Mouse (Mus musculus) cerebellum, adult 18-20 months (tissue): ENCODE measurements at regions not wholly inside any gene's neighbourhood (a gene's known extent, or its start where the extent isn't known, plus 50 kb on each side); places are given as distances from the start of the nearest gene placed in this dataset.

Experiments used
- DNase-seq, 2 experiments: peaks; one replicate each; pipeline ENCODE4 v3.0.0; 2021

GRCm38 (mm10) chr6:100379792-100380191 lies 92.5 kb upstream of the Rybp start:
- no peak for DNase-seq

- DNase-seq = no peak
These were observed 91.2 kb upstream of the Rybp start for GRCm38 (mm10) chr6:100378533-100378874.

GRCm38 (mm10) chr6:100377828-100378532 lies 90.7 kb upstream of the Rybp start:
- DNase-seq = no peak

- DNase-seq = no peak
These were observed 89.4 kb upstream of the Rybp start for GRCm38 (mm10) chr6:100376656-100377055.

GRCm38 (mm10) chr6:100370828-100371227 lies 83.5 kb upstream of the Rybp start:
- no peak for DNase-seq

GRCm38 (mm10) chr6:100370358-100370757 lies 83.1 kb upstream of the Rybp start:
- DNase-seq = no peak

- no peak for DNase-seq
These were observed 78.9 kb upstream of the Rybp start for GRCm38 (mm10) chr6:100366231-100366630.

- DNase-seq = no peak
These were observed 78.5 kb upstream of the Rybp start for GRCm38 (mm10) chr6:100365791-100366190.

- DNase-seq = no peak
These were observed 76.4 kb upstream of the Rybp start for GRCm38 (mm10) chr6:100363683-100364082.

GRCm38 (mm10) chr6:100356617-100357399 lies 69.5 kb upstream of the Rybp start:
- DNase-seq = no peak

GRCm38 (mm10) chr6:100355858-100356257 lies 68.6 kb upstream of the Rybp start:
- DNase-seq = no peak

- no peak for DNase-seq
These were observed 60.2 kb upstream of the Rybp start for GRCm38 (mm10) chr6:100347481-100347880.

GRCm38 (mm10) chr6:100345073-100345472 lies 57.8 kb upstream of the Rybp start:
- DNase-seq = no peak

GRCm38 (mm10) chr6:100341305-100342290 lies 54.3 kb upstream of the Rybp start:
- DNase-seq = no peak

GRCm38 (mm10) chr6:100338291-100338690 lies 51.0 kb upstream of the Rybp start:
- no peak for DNase-seq
